Mouse (Mus musculus) lung, postnatal 10 days (tissue): ENCODE data around the gene Cln5.

Source experiments
- DNase-seq: peaks from one replicate; pipeline ENCODE4 v3.0.0; 2021

Cln5 gene

DNA sequence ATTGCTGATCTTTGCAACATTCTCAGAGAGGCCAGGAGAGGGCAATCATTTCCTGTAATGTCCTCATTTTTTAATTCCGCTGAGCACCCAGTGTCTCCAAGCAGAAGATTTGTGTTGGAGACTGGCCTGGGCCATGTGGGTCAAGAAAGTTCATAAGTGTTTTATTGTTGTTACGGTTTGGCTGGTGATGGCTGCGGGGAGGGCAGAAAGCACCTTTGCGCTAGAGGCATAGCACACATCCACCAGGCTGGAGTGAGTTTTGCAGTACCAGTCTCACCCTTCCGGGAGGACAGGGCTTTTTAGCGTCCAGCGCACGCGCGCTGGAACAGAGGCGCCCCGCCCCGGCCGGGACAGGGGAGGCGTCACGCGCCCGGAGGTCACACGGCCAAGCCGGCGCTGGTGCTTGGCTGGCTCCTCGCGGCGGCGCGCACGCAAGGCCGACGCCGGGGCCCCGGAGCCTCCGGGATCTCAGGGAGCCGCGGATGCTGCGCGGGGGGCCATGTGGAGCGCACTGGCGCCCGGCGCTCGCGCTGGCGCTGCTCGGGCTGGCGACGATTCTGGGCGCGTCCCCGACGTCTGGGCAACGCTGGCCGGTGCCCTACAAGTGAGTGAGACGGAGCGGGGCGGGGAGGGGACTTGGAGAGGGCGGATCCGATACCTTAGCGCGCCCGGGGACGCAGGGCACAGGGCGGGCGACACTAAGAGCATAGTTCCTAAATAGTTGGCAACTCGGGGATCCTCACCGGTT lies at the start of gene Cln5:
TSS of gene Cln5 (plus strand) at position 353 of the 748 bp plus-strand sequence.
- DNase-seq, result peak; percentile 97

DNA sequence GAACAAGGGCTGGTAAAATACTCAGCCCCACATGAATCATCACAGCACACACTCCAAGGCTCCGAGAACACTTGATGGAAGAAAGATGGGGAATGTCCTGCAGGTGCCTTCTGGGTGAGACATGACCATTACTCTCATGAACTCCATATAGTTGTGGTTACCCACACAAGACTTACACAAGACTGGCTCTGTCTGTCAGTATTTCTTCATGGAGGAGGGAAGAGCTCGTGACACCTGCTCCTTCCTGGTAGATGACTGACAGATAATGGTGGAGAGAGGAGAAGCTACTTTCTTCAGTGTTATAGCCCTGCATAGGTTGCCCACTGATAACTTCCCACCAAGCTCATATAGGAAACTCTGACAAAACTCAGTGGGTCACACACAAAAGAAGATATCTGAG lies 40.8 kb upstream of the Cln5 start:
- DNase-seq, result no peak

DNA sequence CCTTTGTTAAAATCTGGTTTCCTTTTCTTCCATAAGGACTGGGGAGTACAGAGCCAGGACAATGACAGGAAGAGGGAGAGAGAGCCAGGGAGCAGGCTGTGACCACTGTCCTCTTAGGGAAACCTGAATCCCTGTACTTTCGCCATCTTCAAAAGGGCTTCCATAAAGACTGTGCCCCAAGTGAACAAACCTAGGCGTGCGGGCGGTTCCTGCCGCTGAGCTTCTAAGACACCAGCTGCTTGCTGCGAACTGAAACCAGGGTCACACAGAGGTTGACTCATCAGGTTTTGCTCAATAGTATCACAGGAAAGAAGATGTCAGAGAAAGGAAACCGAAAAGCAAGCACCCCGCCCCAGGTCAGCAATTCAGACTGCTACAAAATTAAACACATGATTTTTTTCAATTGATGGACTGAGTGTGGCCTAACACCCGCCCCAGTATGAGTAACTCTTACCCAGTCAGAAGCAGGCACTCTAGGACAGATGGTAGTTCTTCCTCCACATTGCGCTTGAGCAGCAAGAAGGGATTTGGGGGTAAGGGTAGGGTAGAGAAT lies 36.7 kb upstream of the Cln5 start:
- DNase-seq, result peak; percentile 47

DNA sequence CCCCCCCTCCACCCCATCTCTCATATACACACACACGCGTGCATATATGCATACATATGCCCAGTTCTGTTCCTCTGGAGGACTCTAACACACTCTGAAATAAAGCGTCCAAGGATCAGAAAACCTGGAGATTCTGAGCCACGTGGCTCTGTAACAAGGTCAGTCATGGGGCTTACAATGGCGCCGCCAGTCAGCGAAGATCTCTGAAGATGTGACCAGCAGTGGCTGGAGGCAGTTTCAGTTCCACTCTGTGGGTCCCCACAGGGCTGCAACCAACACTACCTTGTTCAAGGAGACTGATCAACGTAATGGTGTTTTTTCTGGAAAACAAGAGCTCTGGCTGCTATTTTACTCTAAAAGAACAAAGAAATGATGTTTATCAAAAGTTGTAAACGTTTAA lies 35.9 kb upstream of the Cln5 start:
- DNase-seq, result no peak

DNA sequence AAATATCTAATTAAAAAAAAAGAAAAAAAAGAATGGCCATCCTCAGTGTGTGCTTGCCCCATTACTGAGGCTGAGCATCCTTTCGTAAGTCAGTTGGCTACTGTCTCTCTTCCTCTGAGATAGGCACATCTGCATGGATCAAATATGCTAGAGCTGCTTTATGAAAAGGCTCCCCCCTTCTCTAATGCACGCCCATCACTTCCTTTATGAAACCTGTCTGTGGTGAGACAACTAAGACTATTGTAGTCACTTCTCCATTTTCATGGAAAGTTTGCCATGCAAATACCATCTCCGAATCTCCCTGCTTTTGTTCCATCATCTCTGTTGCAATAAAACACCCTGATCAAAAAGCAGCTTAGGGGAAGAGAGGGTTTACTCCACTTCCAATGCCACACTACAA lies 33.0 kb upstream of the Cln5 start:
- no peak for DNase-seq

DNA sequence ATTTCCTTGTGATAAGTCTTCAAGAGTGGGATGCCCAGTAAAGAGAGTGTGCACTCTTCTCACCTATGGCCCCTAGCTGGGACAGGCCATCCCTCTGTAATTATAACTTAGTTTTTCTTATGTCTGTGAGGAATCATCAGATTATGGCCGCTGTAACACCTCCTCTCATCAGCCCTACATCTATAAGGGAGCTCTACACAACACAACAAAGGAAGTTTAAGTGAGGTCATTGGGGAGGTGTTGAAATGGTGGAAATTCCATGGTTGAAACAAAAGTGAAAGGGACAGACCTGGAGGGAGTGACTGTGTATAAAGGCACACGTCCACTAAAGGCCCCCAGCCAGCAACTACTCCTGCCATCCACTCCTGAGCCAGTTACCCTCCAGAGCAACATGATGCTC lies 23.3 kb upstream of the Cln5 start, which contains the start of gene Acod1:
TSS of gene Acod1 (plus strand) at position 301 of the 400 bp plus-strand sequence.
- DNase-seq, result no peak

DNA sequence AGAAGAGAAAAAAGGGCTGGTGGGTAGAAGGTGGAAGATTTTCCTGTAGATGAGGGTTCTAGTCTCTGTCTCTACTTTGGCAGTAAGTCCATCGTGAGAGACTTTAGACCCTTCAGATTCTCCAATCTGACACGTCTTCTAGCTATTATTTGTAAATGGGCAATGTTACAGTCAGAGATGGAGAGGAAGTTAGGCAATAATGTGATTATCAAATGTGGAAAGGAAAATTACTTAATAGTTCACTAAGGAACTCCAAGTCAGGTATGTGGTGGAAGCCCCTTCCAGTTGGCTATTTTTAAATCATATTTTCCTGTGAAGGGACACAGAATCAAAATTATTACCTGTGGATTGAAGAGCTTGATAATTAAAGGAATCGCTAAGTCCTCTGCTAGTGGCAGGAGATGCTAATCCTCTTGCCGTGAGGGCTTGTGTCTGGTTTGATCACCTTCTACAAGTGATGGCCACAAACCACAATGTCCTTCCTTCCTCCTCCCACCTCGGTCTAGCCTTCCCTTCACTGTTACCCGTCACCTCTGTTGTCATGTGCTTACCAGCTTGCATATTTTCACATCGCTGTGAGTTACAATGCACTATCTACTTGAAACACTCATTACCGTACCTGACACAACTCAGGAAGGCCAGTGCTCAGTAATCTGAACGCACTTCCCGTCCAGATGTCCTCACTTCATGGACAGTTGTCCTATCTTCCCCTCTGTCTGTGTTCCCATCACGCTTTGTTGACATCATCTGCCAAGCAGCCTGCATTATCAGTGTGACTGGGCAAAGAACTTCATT lies 21.5 kb upstream of the Cln5 start:
- no peak for DNase-seq

DNA sequence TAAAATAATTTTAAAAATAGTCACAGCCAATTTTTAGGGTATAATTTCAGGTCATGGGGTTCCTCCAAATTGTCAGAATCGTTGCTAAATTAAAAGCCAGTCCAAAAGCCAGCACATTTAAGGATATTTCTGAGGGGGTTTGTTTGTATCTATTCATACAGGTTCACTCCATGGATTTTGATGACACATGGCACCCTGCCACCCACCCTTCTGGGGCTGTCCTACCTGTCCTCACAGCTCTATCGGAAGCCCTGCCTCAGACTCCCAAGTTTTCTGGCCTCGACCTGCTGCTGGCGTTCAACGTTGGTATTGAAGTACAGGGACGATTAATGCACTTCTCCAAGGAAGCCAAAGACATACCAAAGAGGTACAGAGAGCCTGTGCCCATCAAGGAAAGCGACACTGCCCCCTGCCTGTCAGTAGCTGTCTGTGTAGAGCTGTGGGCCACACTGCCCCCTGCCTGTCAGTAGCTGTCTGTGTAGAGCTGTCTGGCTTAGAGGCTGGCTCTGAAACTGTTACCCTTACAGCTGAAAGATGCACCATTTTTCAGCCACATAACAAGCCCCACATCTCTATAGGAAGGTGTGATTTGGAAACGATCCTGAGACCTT lies 18.8 kb upstream of the Cln5 start:
- peak; percentile 86 for DNase-seq

DNA sequence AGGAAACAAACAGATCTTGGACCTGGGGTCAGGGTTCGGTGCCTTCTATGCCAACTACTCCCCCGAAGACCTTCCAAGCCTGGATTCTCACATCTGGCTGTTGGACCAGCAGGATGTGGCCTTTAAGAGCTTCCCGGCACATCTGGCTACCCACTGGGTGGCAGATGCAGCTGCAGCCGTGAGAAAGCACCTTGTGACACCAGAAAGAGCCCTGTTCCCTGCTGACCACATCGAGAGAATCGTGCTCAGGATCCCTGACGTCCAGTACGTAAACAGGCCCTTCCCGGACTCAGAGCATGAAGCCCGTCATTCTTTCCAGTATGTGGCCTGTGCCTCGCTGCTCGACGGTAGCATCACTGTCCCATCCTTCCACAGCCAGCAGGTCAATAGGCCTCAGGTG lies 15.3 kb upstream of the Cln5 start:
- DNase-seq, result no peak

DNA sequence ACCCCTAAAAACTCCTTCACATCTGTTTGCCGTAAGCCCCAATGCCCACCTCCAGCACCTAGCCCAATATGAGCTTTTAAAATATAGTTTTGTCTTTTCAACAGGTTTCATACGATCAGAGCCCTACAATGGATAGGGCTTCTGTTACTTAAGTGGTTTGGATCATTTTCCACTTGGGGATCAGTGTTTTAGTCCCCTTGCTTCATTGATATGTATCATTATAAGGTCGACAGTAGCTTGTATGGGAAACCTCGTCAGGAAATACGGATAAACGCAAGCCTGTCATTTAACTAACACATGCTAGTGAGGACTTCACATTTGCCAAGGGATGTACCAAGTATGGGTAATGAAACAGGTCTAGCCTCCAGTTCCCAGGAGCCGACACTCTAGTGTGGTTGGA lies 13.4 kb upstream of the Cln5 start:
- DNase-seq, result no peak

DNA sequence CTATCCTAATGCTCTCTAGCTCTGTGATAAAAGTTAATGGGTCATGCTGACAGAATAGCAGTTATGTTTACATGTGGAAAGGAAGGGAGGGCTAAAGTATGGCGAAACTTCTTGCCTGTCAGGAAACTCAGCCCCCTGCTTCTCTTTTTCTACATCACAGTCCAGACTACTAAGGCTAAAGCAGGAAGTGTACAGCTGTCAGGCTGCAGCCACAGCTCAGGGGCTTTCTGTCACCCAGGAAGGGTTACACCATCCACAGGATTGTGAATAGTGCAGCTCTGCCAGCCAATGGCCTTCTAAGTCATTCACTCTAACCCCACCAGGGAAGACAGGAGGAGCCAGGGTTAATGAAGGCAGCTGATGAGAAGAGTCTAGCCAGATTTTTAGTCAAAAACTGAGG lies 11.0 kb upstream of the Cln5 start:
- DNase-seq, result peak; percentile 60

DNA sequence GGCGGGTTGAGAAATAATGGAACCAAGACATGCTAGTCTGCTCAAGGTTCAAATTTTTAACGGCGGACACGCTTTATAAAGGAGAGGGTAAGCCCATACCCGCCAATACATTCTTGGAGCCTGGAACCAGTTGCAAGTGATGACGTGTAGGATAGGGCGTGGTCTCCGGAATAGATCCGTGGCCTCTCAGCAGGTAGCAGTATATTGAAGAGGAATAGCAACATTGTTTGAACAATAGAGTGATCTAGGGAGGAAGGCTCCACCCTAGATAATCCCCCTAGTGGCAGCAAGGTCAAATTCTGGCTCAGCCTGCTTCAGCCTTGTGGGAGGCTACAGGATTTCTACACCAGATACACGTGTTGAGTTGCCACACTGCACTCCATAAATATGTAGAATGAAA lies 10.5 kb upstream of the Cln5 start:
- peak; percentile 9 for DNase-seq

DNA sequence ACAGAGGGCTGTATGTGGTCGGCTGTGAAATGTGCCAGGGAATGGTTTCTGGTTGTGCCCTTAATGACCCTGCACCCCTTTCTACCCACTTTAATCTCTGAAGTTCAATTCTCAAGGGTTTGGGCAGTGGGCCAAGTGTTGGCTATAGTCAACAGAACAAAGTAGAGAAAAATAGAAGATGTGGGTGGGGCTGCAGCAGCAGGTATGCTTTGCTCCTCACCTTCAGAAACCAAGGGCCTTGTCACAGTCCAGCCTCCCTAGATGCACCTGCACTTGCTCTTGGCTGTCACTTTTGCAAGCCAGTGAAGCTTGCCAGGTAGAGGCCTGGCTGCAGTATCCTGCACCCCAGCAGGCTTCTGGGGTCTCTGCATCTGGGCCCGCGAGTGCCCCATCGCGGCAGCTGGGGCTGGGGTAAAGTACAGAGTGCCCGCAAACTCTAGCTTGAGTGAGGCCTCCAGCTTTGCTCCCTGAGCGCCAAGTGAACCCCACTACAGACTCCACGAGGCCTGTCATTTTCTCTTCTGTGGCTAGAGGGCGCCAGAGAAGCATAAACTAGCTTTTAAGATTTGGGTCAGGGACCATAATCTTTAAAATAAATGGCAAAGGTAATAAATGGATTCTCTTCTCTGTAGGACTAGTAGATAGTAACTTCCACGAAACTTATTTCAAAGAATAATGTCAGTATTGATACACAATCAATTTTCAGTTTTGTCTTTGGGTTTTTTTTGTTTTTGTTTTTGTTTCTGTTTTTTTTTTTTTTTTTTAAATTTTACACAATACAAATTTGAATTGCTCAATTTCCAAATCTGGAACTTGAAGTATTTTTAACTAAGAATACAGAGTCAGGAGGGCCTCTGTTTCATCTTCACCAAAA lies 4.5 kb upstream of the Cln5 start:
- peak; percentile 84 for DNase-seq

DNA sequence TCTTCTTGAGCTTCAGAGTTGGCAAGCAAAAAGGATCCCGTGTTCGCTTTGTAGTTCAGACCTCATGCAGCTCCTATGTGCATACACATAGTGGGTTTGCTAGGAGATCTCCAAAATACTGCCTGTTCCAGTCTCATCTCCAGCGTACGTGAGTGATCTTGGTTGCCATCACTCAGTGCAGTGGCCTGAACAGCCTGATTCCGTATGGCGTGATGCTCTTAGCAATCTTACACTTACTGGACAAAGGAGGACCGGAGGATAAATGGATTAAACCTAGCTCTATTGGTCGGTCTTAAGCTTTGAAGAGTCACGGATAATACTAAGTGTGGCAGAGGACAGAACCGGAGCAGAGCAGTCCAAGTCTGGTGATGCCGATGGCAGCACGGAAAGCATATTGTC lies 552 bp upstream of the Cln5 start:
- DNase-seq, result no peak

DNA sequence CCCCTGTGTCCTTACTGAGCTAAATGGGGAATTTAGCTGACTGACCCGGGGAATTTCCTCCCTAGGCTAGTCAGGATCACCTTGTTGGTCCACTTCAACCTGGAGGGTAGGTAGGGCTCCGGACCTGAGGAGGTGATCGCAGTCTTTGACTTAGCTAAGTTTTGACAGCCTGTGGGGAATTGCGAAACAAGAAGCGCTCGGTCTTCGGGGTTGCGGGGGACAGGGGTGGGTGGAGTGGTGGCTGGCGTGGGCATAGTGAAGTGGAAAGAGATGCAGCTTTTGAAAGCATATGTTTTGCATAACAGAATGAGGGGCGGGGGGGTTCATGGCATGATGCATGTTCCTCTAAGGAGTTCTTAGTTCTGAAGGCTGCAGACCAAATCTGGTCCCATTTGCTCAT lies 774 bp downstream of the Cln5 start:
- DNase-seq, result peak; percentile 33

DNA sequence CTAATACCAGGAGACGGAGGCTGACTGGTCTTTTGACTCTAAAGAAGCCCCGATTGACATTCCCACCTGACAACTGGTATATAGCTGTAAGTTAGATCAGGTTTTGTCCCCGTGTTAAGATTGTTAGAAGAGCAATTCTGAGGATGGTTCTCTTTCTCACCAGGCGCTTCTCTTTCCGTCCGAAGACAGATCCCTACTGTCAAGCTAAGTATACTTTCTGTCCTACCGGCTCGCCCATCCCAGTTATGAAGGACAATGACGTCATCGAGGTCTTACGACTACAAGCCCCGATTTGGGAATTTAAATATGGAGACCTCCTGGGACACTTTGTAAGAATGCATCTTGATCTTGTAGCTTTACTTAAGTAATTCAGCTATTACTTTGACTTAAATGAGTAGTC lies 1.5 kb downstream of the Cln5 start:
- DNase-seq, result no peak

DNA sequence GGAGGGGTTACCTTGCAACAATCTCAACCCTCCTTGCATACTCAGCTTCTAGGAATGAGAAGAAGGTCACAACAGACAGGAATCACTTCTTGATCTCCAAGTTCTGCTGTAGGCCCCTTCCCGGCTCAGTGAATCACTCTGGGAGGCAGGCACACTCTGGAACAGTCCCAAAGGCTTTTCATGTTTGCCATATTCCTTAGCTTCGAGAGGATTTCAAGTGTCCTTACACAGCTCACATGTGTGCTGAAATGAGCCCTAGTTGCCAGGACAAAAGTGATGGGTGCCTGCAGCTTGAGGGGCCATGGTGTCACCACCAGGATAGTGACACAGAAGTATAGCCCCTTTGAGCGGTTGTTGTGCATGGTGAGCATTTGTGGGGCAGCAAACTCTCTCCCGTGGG lies 2.7 kb downstream of the Cln5 start:
- peak; percentile 27 for DNase-seq

DNA sequence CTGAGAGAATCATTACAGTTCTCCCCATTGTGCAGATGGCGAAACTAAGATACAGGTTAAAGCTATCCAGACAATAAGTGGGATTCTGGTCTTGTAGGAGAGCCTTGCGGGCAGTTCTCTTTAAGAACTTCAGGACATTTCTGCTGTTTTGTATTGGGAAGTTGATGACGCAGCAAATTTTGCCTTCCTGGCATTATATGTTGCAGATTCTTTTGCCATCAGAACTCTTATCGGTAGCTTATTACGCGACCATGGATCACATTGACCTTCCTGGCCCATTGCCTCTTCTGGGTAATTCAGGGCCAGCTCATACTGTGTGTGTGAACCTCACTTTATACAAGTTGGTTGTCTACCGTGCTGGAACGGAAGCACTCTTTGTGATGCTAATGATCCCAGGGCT lies 3.8 kb downstream of the Cln5 start:
- no peak for DNase-seq

DNA sequence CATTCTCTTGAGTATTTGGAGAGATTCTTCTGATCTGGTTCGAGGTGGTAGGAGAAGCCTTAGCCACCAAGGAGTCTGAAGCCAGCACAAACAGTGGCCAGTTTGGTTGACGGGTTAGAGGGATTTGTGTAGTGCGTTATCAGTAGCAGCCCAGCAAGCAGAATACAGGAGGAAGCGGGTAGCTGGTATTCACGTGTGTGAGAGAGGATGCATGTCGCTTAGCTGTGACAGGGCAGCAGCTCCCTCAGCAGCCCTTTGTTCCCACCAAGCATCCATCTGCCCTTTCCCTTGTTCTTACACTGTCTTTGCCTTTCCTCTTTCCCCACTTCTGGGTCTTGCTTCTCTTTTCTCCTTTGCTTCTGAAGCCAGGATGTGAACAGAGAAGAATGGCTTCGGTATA lies 5.2 kb downstream of the Cln5 start:
- no peak for DNase-seq

DNA sequence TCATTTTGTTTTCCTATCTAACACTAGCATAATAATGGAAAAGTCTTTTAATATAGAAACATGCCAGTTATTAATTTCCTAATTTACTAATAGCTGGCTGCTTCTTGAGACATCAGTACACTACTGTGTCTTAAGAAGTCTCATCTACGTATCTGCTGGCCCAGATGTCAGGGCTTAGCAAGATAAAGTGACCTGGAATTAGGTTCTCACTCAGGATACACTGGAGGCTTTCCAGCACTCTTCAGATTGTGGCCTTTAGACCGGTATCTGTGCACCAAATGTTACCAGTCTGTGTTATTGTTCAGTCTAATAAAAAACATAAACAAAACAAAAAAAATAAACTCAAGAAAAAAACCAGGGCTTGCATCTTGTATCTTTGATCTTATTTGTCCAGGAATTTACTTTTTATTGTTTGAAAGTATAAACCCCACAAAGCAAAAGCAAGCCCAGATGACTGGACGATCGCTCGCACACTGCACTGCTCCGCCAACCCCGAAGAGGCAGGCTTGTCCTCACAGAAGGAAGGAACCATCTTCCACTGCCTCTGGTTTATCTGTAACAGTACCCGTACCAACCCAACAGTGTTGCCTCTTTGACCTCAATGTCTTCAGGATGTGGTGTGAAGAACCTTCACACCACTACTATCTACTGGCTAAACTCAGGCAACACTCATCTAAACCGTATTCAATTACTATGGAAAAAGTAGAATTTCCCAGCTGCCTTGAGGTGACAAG lies 7.4 kb downstream of the Cln5 start:
- no peak for DNase-seq

DNA sequence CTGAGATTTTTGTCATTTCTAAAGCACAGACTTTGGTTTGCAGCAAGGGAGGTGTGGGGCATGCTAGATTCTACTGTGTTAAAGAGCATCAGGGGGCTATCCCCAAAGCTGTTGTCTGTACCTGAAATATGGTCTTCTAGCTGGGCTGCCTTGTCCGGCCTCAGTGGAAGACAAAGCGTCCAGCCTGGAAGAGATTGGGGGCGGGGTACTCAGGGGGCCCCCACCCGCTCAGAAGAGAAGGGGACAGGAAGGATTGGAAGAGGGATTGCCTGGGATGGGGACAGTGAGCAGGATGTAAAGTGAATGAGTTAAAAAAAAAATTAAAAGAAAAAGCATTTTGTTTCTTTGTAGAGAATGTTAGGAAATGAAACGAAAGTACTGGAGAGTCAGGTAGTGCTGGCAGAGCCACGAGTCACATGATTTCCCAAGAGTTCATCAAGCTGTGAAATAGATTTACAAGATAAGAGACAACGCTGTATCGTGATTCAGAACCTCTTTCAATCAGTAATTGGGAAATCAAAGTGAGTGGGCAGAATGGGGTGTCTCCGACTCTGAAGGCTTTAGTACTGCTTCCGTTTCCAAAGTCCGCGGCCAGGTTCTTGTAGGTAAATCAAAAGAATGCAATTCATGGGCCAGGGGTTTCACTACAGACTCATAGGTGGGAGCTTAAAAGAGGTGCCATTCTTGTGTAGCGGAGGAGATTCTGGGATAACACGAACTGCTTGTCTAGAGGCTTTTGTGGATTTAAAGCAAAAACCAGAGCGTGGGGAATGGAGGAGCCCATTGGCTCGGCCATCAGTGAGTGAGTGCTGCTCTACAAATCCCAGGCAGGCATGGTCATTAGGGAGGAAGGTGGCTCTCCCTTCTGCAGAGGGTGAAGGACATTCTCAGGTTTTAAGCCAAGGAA lies 8.2 kb downstream of the Cln5 start:
- no peak for DNase-seq
